In genomic region chr4:89212178-89212577, GRCm38 (mm10) we compare ENCODE assay signal across 33 mouse cellular contexts.
DNase-seq lines count a peak whose midpoint lies in the region; ATAC-seq lines count a peak whose summit lies in the region.
"Had no signal": no experiment of that assay in that cellular context is flagged by ENCODE, and none has a peak within 500 bp of the region (broad histone marks: within the 10 kb centered on the region; RNA-seq: fewer than 3 reads in every experiment).

No protein-coding gene starts in this region.

- WGBS in forebrain, embryonic 11.5 days, result 78% methylated on average over 3 of the region's 3 CpGs

- H3K4me1 ChIP-seq in forebrain, embryonic 11.5 days (replicated peaks; ENCODE audit: control insufficient read depth, insufficient read depth, low read length), result no peaks in the 10 kb centered on the region
- H3K4me1 ChIP-seq: forebrain, embryonic 12.5 days; hindbrain, embryonic 15.5 days; kidney, embryonic 15.5 days; liver, embryonic 13.5 days; midbrain, embryonic 13.5 days; neural tube, embryonic 13.5 days had no signal

- H3K27me3 ChIP-seq in forebrain, embryonic 11.5 days (ENCODE audit: control insufficient read depth, insufficient read depth, low read length), result no peaks in the 10 kb centered on the region
- H3K27me3 ChIP-seq: forebrain, embryonic 12.5 days; hindbrain, embryonic 15.5 days; kidney, embryonic 15.5 days; liver, embryonic 13.5 days; midbrain, embryonic 13.5 days; neural tube, embryonic 13.5 days had no signal

- H3K4me2 ChIP-seq in forebrain, embryonic 11.5 days (ENCODE audit: low read depth, low read length, severe bottlenecking), result no peak overlapping the region
- H3K4me2 ChIP-seq: forebrain, embryonic 12.5 days; heart, embryonic 11.5 days; hindbrain, embryonic 15.5 days; kidney, embryonic 15.5 days; liver, embryonic 13.5 days; lung, embryonic 14.5 days; midbrain, embryonic 13.5 days; neural tube, embryonic 13.5 days had no signal

- peak; percentile 89 to 90 for ATAC-seq in hematopoietic stem cell, adult 5-6 weeks (replicated peaks in 1 of 2; ENCODE audit: insufficient read depth in 1 of 2, low FRiP score in 2 of 2, low TSS enrichment in 1 of 2, low read depth in 1 of 2, poor library complexity in 2 of 2, severe bottlenecking in 2 of 2)
- ATAC-seq in megakaryocyte-erythroid progenitor cell, adult 5-6 weeks (replicated peaks; ENCODE audit: low FRiP score, low TSS enrichment, poor library complexity, severe bottlenecking), result peak; percentile 81
- no peak for ATAC-seq in forebrain, embryonic 11.5 days (replicated peaks; ENCODE audit: low FRiP score)
- ATAC-seq: forebrain, postnatal 0 days; midbrain, embryonic 13.5 days had no signal

- no peak overlapping the region for H3K4me3 ChIP-seq in forebrain, embryonic 11.5 days (ENCODE audit: low read depth, low read length)
- H3K4me3 ChIP-seq: erythroblast, embryonic 14.5 days; forebrain, embryonic 12.5 days; hindbrain, embryonic 15.5 days; kidney, embryonic 15.5 days; liver, embryonic 13.5 days; midbrain, embryonic 13.5 days; neural tube, embryonic 13.5 days had no signal

- H3K36me3 ChIP-seq in forebrain, embryonic 11.5 days (ENCODE audit: control insufficient read depth, insufficient read depth, low read length), result no peaks in the 10 kb centered on the region
- H3K36me3 ChIP-seq: forebrain, embryonic 12.5 days; hindbrain, embryonic 15.5 days; kidney, embryonic 15.5 days; liver, embryonic 13.5 days; midbrain, embryonic 13.5 days; neural tube, embryonic 13.5 days had no signal

- DNase-seq in A20 (ENCODE audit: low read depth, low spot score) (peak; percentile 27), MEL-GATA-1-ER (ENCODE audit: extremely low read depth, low read depth) (peak; percentile 97)
- no peak for DNase-seq in forebrain, embryonic 11.5 days (ENCODE audit: low spot score)
- DNase-seq in kidney, postnatal 36 days, result no peak
- no peak for DNase-seq in kidney, postnatal 10 days
- DNase-seq: adrenal gland, adult 2 months; cerebellum, adult 11 months; cerebellum, adult 9-11 months; forebrain, postnatal 0 days; gastrocnemius, postnatal 10 days; heart, adult 18-20 months; heart, postnatal 4 days; kidney, adult 18-20 months; kidney, postnatal 4 days; layer of hippocampus, postnatal 36 days; left cerebral cortex, postnatal 4 days; liver, embryonic 13.5 days; lung, embryonic 14.5 days; lung, postnatal 14 days; retina, postnatal 1 day; right cerebral cortex, postnatal 14 days; thymus, adult 18-20 months; thymus, postnatal 36 days had no signal

- H3K9ac ChIP-seq in forebrain, embryonic 11.5 days (ENCODE audit: low read length), result no peak overlapping the region
- H3K9ac ChIP-seq: forebrain, embryonic 12.5 days; forebrain, postnatal 0 days; hindbrain, embryonic 15.5 days; kidney, embryonic 15.5 days; liver, embryonic 13.5 days; lung, embryonic 14.5 days; midbrain, embryonic 13.5 days; neural tube, embryonic 13.5 days had no signal

- H3K9me3 ChIP-seq in forebrain, embryonic 11.5 days (ENCODE audit: control insufficient read depth, low read length), result no peaks in the 10 kb centered on the region
- H3K9me3 ChIP-seq: forebrain, embryonic 12.5 days; hindbrain, embryonic 15.5 days; kidney, embryonic 15.5 days; liver, embryonic 13.5 days; midbrain, embryonic 13.5 days; neural tube, embryonic 13.5 days had no signal

- no peak overlapping the region for H3K27ac ChIP-seq in forebrain, embryonic 11.5 days (ENCODE audit: low read depth, low read length)
- H3K27ac ChIP-seq: forebrain, embryonic 12.5 days; hindbrain, embryonic 15.5 days; kidney, embryonic 15.5 days; liver, embryonic 13.5 days; midbrain, embryonic 13.5 days; neural tube, embryonic 13.5 days; stomach, postnatal 0 days had no signal

Comparison
In these comparisons a context has a peak if more than half of its experiments do, and no peak if none do; other contexts are left out.
1. DNase-seq: peak in A20 (single experiment) and MEL-GATA-1-ER (single experiment); none in forebrain, embryonic 11.5 days (single experiment), kidney, postnatal 36 days (0 of 2) and kidney, postnatal 10 days (single experiment).